Mouse (Mus musculus) hindbrain, embryonic 13.5 days (tissue): ENCODE measurements around the gene Snrnp25. TPM values are rescaled to one million over a fixed set of nuclear protein-coding genes. Genes with fewer than 3 reads are reported as not detected.

ENCODE experiments used
- ATAC-seq: fragments of 200-750 bp; cut with Nextera tagmentation; 2 replicates; pipeline ENCODE4 v1.8.0; 2017; ENCODE audit warnings: moderate TSS enrichment; ENCODE audit not compliant: low FRiP score
- H3K27ac ChIP-seq: fragments of 300-500 bp; sonication (generic); 2 replicates; pipeline ENCODE4 v1.5.1; 2015; ENCODE audit warnings: inconsistent platforms, mild to moderate bottlenecking, moderate library complexity
- H3K27me3 ChIP-seq: fragments of 300-500 bp; sonication (generic); 2 replicates; pipeline ENCODE4 v1.6.1; 2015; ENCODE audit warnings: mild to moderate bottlenecking, inconsistent platforms
- H3K36me3 ChIP-seq: fragments of 300-500 bp; sonication (generic); 2 replicates; pipeline ENCODE4 v1.6.1; 2015; ENCODE audit warnings: mild to moderate bottlenecking, inconsistent platforms
- H3K4me1 ChIP-seq: fragments of 300-500 bp; sonication (generic); replicated peaks from 2 replicates; pipeline ENCODE4 v1.6.1; 2015; ENCODE audit warnings: inconsistent platforms
- H3K4me2 ChIP-seq: fragments of 300-500 bp; sonication (generic); 2 replicates; pipeline ENCODE4 v1.6.1; 2015; ENCODE audit warnings: inconsistent platforms, mild to moderate bottlenecking, moderate library complexity
- H3K4me3 ChIP-seq: fragments of 300-500 bp; sonication (generic); 2 replicates; pipeline ENCODE4 v1.5.1; 2015; ENCODE audit warnings: mild to moderate bottlenecking, inconsistent platforms
- H3K9ac ChIP-seq: fragments of 300-500 bp; sonication (generic); 2 replicates; pipeline ENCODE4 v1.6.1; 2015; ENCODE audit warnings: mild to moderate bottlenecking, inconsistent platforms
- H3K9me3 ChIP-seq: fragments of 300-500 bp; sonication (generic); 2 replicates; pipeline ENCODE4 v1.6.1; 2016; ENCODE audit warnings: inconsistent platforms
- WGBS: fragments of 180-500 bp; shearing (Covaris S2); methylation state at CpG from one replicate; pipeline ENCODE4 v1.1.7; 2015; 5-methylcytosine and 5-hydroxymethylcytosine counted together
- polyA plus RNA-seq: library from polyadenylated mRNA; unstranded; fragments of >200 nt; fragmentation: Nextera tagmentation; extraction: Ambion mirVana; gene quantifications from 2 replicates; pipeline ENCODE4 v1.2.1, GENCODE M21; 2015

Snrnp25 gene
- polyA plus RNA-seq, 1 experiment from 2014 or later: 46.9 TPM

- H3K27me3 ChIP-seq: 0 out of 2 replicates have a peak, but pooled peaks cover 3% of the 10 kb centered on the region
- H3K9me3 ChIP-seq: no peaks in the 10 kb centered on the region
- H3K9ac ChIP-seq: no peak overlapping the region
- H3K4me1 ChIP-seq: no peaks in the 10 kb centered on the region
- H3K4me3 ChIP-seq: no peak overlapping the region
- 50% methylated on average over 24 of the region's 25 CpGs for WGBS
- H3K36me3 ChIP-seq: no peaks in the 10 kb centered on the region
- no peak overlapping the region for H3K27ac ChIP-seq
- H3K4me2 ChIP-seq: no peak overlapping the region
- ATAC-seq: peak; percentile 71
Measured at GRCm38 (mm10) chr11:32181973-32182868, 23.0 kb upstream of the Snrnp25 start.

GRCm38 (mm10) chr11:32184469-32184868 is 20.7 kb upstream of the Snrnp25 start:
- H3K27me3 ChIP-seq: 0 out of 2 replicates have a peak, but pooled peaks cover 3% of the 10 kb centered on the region
- H3K4me3 ChIP-seq: no peak overlapping the region
- 89% methylated on average over 8 of the region's 8 CpGs for WGBS
- H3K9me3 ChIP-seq: no peaks in the 10 kb centered on the region
- no peak overlapping the region for H3K9ac ChIP-seq
- no peak for ATAC-seq
- H3K4me1 ChIP-seq: no peaks in the 10 kb centered on the region
- no peaks in the 10 kb centered on the region for H3K36me3 ChIP-seq
- no peak overlapping the region for H3K4me2 ChIP-seq
- H3K27ac ChIP-seq: no peak overlapping the region

- ATAC-seq: no peak
- Histone ChIP-seq H3K27ac (no peak overlapping the region), H3K36me3 (no peaks in the 10 kb centered on the region), H3K4me3 (no peak overlapping the region), H3K4me2 (no peak overlapping the region), H3K4me1 (peaks cover 9% of the 10 kb centered on the region), H3K27me3 (0 out of 2 replicates have a peak, but pooled peaks cover 3% of the 10 kb centered on the region), H3K9ac (no peak overlapping the region), H3K9me3 (no peaks in the 10 kb centered on the region)
- 68% methylated on average over 3 of the region's 3 CpGs for WGBS
Measured at GRCm38 (mm10) chr11:32186031-32186430, 19.2 kb upstream of the Snrnp25 start.

GRCm38 (mm10) chr11:32187256-32187655 is 18.0 kb upstream of the Snrnp25 start:
- Histone ChIP-seq H3K27ac (no peak overlapping the region), H3K27me3 (no peaks in the 10 kb centered on the region), H3K9ac (no peak overlapping the region), H3K4me2 (no peak overlapping the region), H3K4me1 (peaks cover 9% of the 10 kb centered on the region), H3K36me3 (no peaks in the 10 kb centered on the region), H3K4me3 (no peak overlapping the region), H3K9me3 (no peaks in the 10 kb centered on the region)
- ATAC-seq: no peak
- 93% methylated on average over 4 of the region's 4 CpGs for WGBS

- no peaks in the 10 kb centered on the region for H3K27me3 ChIP-seq
- no peak overlapping the region for H3K9ac ChIP-seq
- H3K4me2 ChIP-seq: no peak overlapping the region
- H3K4me3 ChIP-seq: no peak overlapping the region
- ATAC-seq: no peak
- no peaks in the 10 kb centered on the region for H3K9me3 ChIP-seq
- no peak overlapping the region for H3K27ac ChIP-seq
- H3K36me3 ChIP-seq: no peaks in the 10 kb centered on the region
- 84% methylated on average over 12 of the region's 12 CpGs for WGBS
- peaks cover 9% of the 10 kb centered on the region for H3K4me1 ChIP-seq
Measured at GRCm38 (mm10) chr11:32188881-32189280, 16.3 kb upstream of the Snrnp25 start.

- WGBS: 73% methylated on average over 5 of the region's 5 CpGs
- Histone ChIP-seq H3K4me3 (no peak overlapping the region), H3K4me1 (peaks cover 9% of the 10 kb centered on the region), H3K4me2 (no peak overlapping the region), H3K27me3 (no peaks in the 10 kb centered on the region), H3K9me3 (no peaks in the 10 kb centered on the region), H3K36me3 (no peaks in the 10 kb centered on the region), H3K9ac (no peak overlapping the region), H3K27ac (no peak overlapping the region)
- ATAC-seq: no peak
Measured at GRCm38 (mm10) chr11:32189434-32189833, 15.8 kb upstream of the Snrnp25 start.

GRCm38 (mm10) chr11:32190119-32190518 is 15.1 kb upstream of the Snrnp25 start:
- Histone ChIP-seq H3K4me2 (no peak overlapping the region), H3K9me3 (no peaks in the 10 kb centered on the region), H3K27ac (no peak overlapping the region), H3K4me3 (no peak overlapping the region), H3K4me1 (peaks cover 9% of the 10 kb centered on the region), H3K36me3 (no peaks in the 10 kb centered on the region), H3K9ac (no peak overlapping the region), H3K27me3 (no peaks in the 10 kb centered on the region)
- no peak for ATAC-seq
- WGBS: 69% methylated on average over 9 of the region's 9 CpGs

- H3K4me2 ChIP-seq: no peak overlapping the region
- peaks cover 9% of the 10 kb centered on the region for H3K4me1 ChIP-seq
- no peak overlapping the region for H3K27ac ChIP-seq
- no peaks in the 10 kb centered on the region for H3K9me3 ChIP-seq
- no peaks in the 10 kb centered on the region for H3K27me3 ChIP-seq
- no peak for ATAC-seq
- no peak overlapping the region for H3K4me3 ChIP-seq
- H3K9ac ChIP-seq: no peak overlapping the region
- WGBS: 69% methylated on average over 13 of the region's 13 CpGs
- H3K36me3 ChIP-seq: no peaks in the 10 kb centered on the region
Measured at GRCm38 (mm10) chr11:32190603-32191110, 14.6 kb upstream of the Snrnp25 start.

GRCm38 (mm10) chr11:32193156-32193555 is 12.1 kb upstream of the Snrnp25 start:
- Histone ChIP-seq H3K36me3 (no peaks in the 10 kb centered on the region), H3K27me3 (0 out of 2 replicates have a peak, but pooled peaks cover 6% of the 10 kb centered on the region), H3K9ac (no peak overlapping the region), H3K4me3 (no peak overlapping the region), H3K4me2 (no peak overlapping the region), H3K9me3 (no peaks in the 10 kb centered on the region), H3K4me1 (peaks cover 13% of the 10 kb centered on the region), H3K27ac (no peak overlapping the region)
- WGBS: 94% methylated on average over 10 of the region's 10 CpGs
- no peak for ATAC-seq

- no peak overlapping the region for H3K4me3 ChIP-seq
- no peak for ATAC-seq
- no peaks in the 10 kb centered on the region for H3K9me3 ChIP-seq
- 83% methylated on average over 10 of the region's 10 CpGs for WGBS
- H3K27me3 ChIP-seq: 0 out of 2 replicates have a peak, but pooled peaks cover 10% of the 10 kb centered on the region
- H3K4me1 ChIP-seq: peaks cover 13% of the 10 kb centered on the region
- H3K27ac ChIP-seq: no peak overlapping the region
- no peak overlapping the region for H3K9ac ChIP-seq
- H3K36me3 ChIP-seq: no peaks in the 10 kb centered on the region
- H3K4me2 ChIP-seq: no peak overlapping the region
Measured at GRCm38 (mm10) chr11:32194086-32194485, 11.1 kb upstream of the Snrnp25 start.

- no peak for ATAC-seq
- H3K4me3 ChIP-seq: no peak overlapping the region
- WGBS: 77% methylated on average over 5 of the region's 5 CpGs
Measured at GRCm38 (mm10) chr11:32194626-32195025, 10.6 kb upstream of the Snrnp25 start.

GRCm38 (mm10) chr11:32195867-32196540 is 9.2 kb upstream of the Snrnp25 start:
- Histone ChIP-seq H3K4me1 (0 out of 2 replicates have a peak, but pooled peaks cover 5% of the 10 kb centered on the region), H3K4me2 (no peak overlapping the region), H3K9ac (no peak overlapping the region), H3K4me3 (no peak overlapping the region), H3K9me3 (no peaks in the 10 kb centered on the region), H3K27me3 (0 out of 2 replicates have a peak, but pooled peaks cover 15% of the 10 kb centered on the region), H3K36me3 (no peaks in the 10 kb centered on the region), H3K27ac (no peak overlapping the region)
- WGBS: 20% methylated on average over 11 of the region's 11 CpGs
- no peak for ATAC-seq

More at GRCm38 (mm10) chr11:32194626-32195025, 10.6 kb upstream of the Snrnp25 start:
- Histone ChIP-seq H3K4me1 (peaks cover 13% of the 10 kb centered on the region), H3K27me3 (0 out of 2 replicates have a peak, but pooled peaks cover 10% of the 10 kb centered on the region), H3K9ac (no peak overlapping the region), H3K9me3 (no peaks in the 10 kb centered on the region), H3K36me3 (no peaks in the 10 kb centered on the region), H3K4me2 (no peak overlapping the region), H3K27ac (no peak overlapping the region)
